Mouse (Mus musculus) natural killer cell, adult 2 months (primary cell): ENCODE data around the gene a.

Experiments used
- DNase-seq, 2 experiments: peaks; one replicate each; pipeline ENCODE4 v3.0.0; 2022; ENCODE audit warnings: low spot score in 2 of 2

a gene

GRCm38 (mm10) chr2:154782856-154783650 lies 8.1 kb upstream of the a start:
- DNase-seq = no peak

GRCm38 (mm10) chr2:154785284-154785683 lies 5.9 kb upstream of the a start:
- DNase-seq = no peak

- DNase-seq = no peak
Measured at GRCm38 (mm10) chr2:154786187-154786586, 5.0 kb upstream of the a start.

GRCm38 (mm10) chr2:154786776-154787175 lies 4.4 kb upstream of the a start:
- DNase-seq = no peak

GRCm38 (mm10) chr2:154789381-154789780 lies 1.8 kb upstream of the a start:
- DNase-seq = no peak

- no peak for DNase-seq
Measured at GRCm38 (mm10) chr2:154789977-154790655, 1.1 kb upstream of the a start.

- DNase-seq = peak; percentile 46 to 59
Measured at GRCm38 (mm10) chr2:154791661-154792642, 750 bp downstream of the a start.

GRCm38 (mm10) chr2:154803372-154803771 lies 12.2 kb downstream of the a start:
- DNase-seq = no peak

- DNase-seq = no peak
Measured at GRCm38 (mm10) chr2:154803845-154804244, 12.6 kb downstream of the a start.

- DNase-seq = no peak
Measured at GRCm38 (mm10) chr2:154807689-154808088, 16.5 kb downstream of the a start.

GRCm38 (mm10) chr2:154809107-154809762 lies 18.0 kb downstream of the a start:
- DNase-seq = no peak

GRCm38 (mm10) chr2:154810821-154811220 lies 19.6 kb downstream of the a start:
- no peak for DNase-seq

- DNase-seq = no peak
Measured at GRCm38 (mm10) chr2:154813426-154813825, 22.2 kb downstream of the a start.

GRCm38 (mm10) chr2:154817089-154817488 lies 25.9 kb downstream of the a start:
- no peak for DNase-seq

- DNase-seq = peak in 1 of 2 experiments; percentile 17
Measured at GRCm38 (mm10) chr2:154817788-154818187, 26.6 kb downstream of the a start.

- DNase-seq = no peak
Measured at GRCm38 (mm10) chr2:154818599-154818998, 27.4 kb downstream of the a start.

GRCm38 (mm10) chr2:154820346-154820745 lies 29.1 kb downstream of the a start:
- DNase-seq = no peak

- DNase-seq = no peak
Measured at GRCm38 (mm10) chr2:154826054-154826538, 34.9 kb downstream of the a start.

- no peak for DNase-seq
Measured at GRCm38 (mm10) chr2:154827521-154827920, 36.3 kb downstream of the a start.

GRCm38 (mm10) chr2:154832471-154832870 lies 41.3 kb downstream of the a start:
- DNase-seq = no peak

GRCm38 (mm10) chr2:154834149-154834865 lies 43.1 kb downstream of the a start:
- DNase-seq = no peak
